Mouse (Mus musculus) left cerebral cortex, adult 2 months (tissue): ENCODE data around the gene Fbxw11. TPM values are rescaled to one million over a fixed set of nuclear protein-coding genes. Genes with fewer than 3 reads are reported as not detected.
"Not testable (repeated sequence)": the region's sequence is repeated elsewhere in the genome, so short reads cannot be mapped to it uniquely, and the experiment has no call there.

Experiments
- DNase-seq, 2 experiments: peaks; one replicate each; pipeline ENCODE4 v3.0.0; 2021 to 2022; ENCODE audit warnings: low spot score in 2 of 2, mixed read lengths in 1 of 2; ENCODE audit errors: extremely low spot score in 1 of 2
- H3K27ac ChIP-seq: fragments of 200-600 bp; 2 replicates; pipeline ENCODE4 v1.8.1; 2022
- H3K4me3 ChIP-seq: fragments of 200-600 bp; 2 replicates; pipeline ENCODE4 v1.8.1; 2022
- CTCF ChIP-seq: fragments of 200-600 bp; IDR thresholded peaks from 2 replicates; pipeline ENCODE4 v1.8.1; 2022; ENCODE audit warnings: antibody characterized with exemption, mild to moderate bottlenecking, moderate library complexity
- intact Hi-C: fragments of 180-260 bp; cut with DNase I; formaldehyde crosslinking; loops from one replicate; pipeline ENCODE4 v1.15.1; 2025
- total RNA-seq, 2 experiments: library from RNA; stranded (reverse); gene quantifications; 2 replicates each; pipeline ENCODE4 v1.2.3; 2021

Fbxw11 gene
- total RNA-seq, 2 experiments from 2014 or later = 122 to 125 TPM

GRCm38 (mm10) chr11:32615561-32615960 is 27.0 kb upstream of the Fbxw11 start:
- H3K27ac ChIP-seq = no peak overlapping the region
- intact Hi-C loops = no loop called here
- no peak for TF ChIP-seq CTCF
- DNase-seq = no peak
- H3K4me3 ChIP-seq = no peak overlapping the region

- H3K4me3 ChIP-seq = no peak overlapping the region
- DNase-seq = no peak
- peak; percentile 34 for TF ChIP-seq CTCF
- no peak overlapping the region for H3K27ac ChIP-seq
- intact Hi-C loops = no loop called here
Measured at GRCm38 (mm10) chr11:32616091-32616490, 26.4 kb upstream of the Fbxw11 start.

- Histone ChIP-seq H3K4me3 (no peak overlapping the region), H3K27ac (no peak overlapping the region)
- no peak for TF ChIP-seq CTCF
- intact Hi-C loops = no loop called here
- no peak for DNase-seq
Measured at GRCm38 (mm10) chr11:32618036-32618435, 24.5 kb upstream of the Fbxw11 start.

- peak; percentile 20; the same call in 1 of the 2 replicates for TF ChIP-seq CTCF
- H3K4me3 ChIP-seq, H3K27ac ChIP-seq, DNase-seq, intact Hi-C loops: not testable (repeated sequence)
Measured at GRCm38 (mm10) chr11:32618641-32619040, 23.9 kb upstream of the Fbxw11 start.

- no peak for TF ChIP-seq CTCF
- intact Hi-C loops = no loop called here
- DNase-seq = no peak
- Histone ChIP-seq H3K4me3 (no peak overlapping the region), H3K27ac (no peak overlapping the region)
Measured at GRCm38 (mm10) chr11:32619257-32619816, 23.2 kb upstream of the Fbxw11 start.

GRCm38 (mm10) chr11:32619866-32620456 is 22.6 kb upstream of the Fbxw11 start:
- Histone ChIP-seq H3K4me3 (no peak overlapping the region), H3K27ac (no peak overlapping the region)
- intact Hi-C loops = loop anchor here (10.0 kb wide), 2 partner anchors 335 to 535 kb away; no protein-coding TSS in a partner anchor
- no peak for TF ChIP-seq CTCF
- DNase-seq = no peak

- DNase-seq = no peak
- intact Hi-C loops = loop anchor here (10.0 kb wide), 2 partner anchors 333 to 533 kb away; no protein-coding TSS in a partner anchor
Measured at GRCm38 (mm10) chr11:32621831-32622478, 20.6 kb upstream of the Fbxw11 start.

GRCm38 (mm10) chr11:32622479-32623190 is 19.9 kb upstream of the Fbxw11 start:
- DNase-seq = no peak
- Histone ChIP-seq H3K27ac (no peak overlapping the region), H3K4me3 (no peak overlapping the region)
- TF ChIP-seq CTCF = no peak
- intact Hi-C loops = loop anchor here (10.0 kb wide), 2 partner anchors 332 to 532 kb away; no protein-coding TSS in a partner anchor

More at GRCm38 (mm10) chr11:32621831-32622478, 20.6 kb upstream of the Fbxw11 start:
- H3K27ac ChIP-seq = no peak overlapping the region
- H3K4me3 ChIP-seq = no peak overlapping the region
- no peak for TF ChIP-seq CTCF

- TF ChIP-seq CTCF = no peak
- H3K27ac ChIP-seq = no peak overlapping the region
- no peak overlapping the region for H3K4me3 ChIP-seq
- intact Hi-C loops = loop anchor here (10.0 kb wide), 2 partner anchors 332 to 532 kb away; no protein-coding TSS in a partner anchor
- DNase-seq = no peak
Measured at GRCm38 (mm10) chr11:32623236-32623635, 19.3 kb upstream of the Fbxw11 start.

- no peak for DNase-seq
- no peak overlapping the region for H3K27ac ChIP-seq
- intact Hi-C loops = loop anchor here (10.0 kb wide), 2 partner anchors 331 to 531 kb away; no protein-coding TSS in a partner anchor
Measured at GRCm38 (mm10) chr11:32623912-32624311, 18.6 kb upstream of the Fbxw11 start.

GRCm38 (mm10) chr11:32625677-32626076 is 16.8 kb upstream of the Fbxw11 start:
- peak; percentile 76 for TF ChIP-seq CTCF
- H3K4me3 ChIP-seq = no peak overlapping the region
- intact Hi-C loops = loop anchor here (1.0 to 10.0 kb wide), 3 partner anchors 84 to 529 kb away; no protein-coding TSS in a partner anchor

More at GRCm38 (mm10) chr11:32623912-32624311, 18.6 kb upstream of the Fbxw11 start:
- no peak overlapping the region for H3K4me3 ChIP-seq
- no peak for TF ChIP-seq CTCF

More at GRCm38 (mm10) chr11:32625677-32626076, 16.8 kb upstream of the Fbxw11 start:
- peak; percentile 48 to 62 for DNase-seq
- H3K27ac ChIP-seq = no peak overlapping the region
